Mouse (Mus musculus): ENCODE measurements around the gene Fastkd1.
A peak's percentile ranks its signal among the peaks of the same experiment; 100 is the strongest.
"Not testable (repeated sequence)": the region's sequence is repeated elsewhere in the genome, so short reads cannot be mapped to it uniquely, and the experiment has no call there.

Gene Fastkd1

DNA sequence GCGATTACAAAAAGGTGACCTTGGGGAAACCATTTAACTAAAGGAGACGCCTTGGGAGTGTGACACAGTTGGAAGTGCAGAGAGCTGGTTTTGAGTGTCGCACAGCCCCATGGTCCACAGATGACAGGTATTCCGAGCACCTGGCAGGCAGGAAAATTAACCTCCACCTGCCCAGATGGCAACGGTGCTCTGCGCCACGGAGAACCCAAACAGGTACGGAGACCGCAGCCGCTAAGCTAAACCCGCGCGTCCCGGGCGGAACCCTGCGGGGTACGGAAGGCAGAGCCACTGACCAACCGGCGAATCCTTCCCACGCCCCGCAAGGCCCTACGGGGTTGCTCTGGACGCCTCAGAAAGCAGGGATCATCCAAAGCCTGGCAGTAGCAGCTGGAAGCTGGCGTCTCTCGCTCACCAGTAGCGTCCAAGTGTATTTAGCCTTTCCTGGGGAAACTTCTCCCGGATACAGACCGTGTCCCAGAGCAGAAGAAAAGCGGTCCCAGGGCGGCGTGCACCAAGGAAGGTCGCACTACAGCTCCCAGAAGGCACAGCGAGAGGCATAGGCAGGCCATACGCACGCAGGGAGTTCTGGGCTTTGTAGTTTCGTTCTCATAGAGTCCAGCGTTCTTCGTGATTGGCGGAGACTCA is at the start of gene Fastkd1:
TSS of gene Fastkd1 (minus strand) at position 536 of the 645 bp plus-strand sequence.
- peak; percentile 85 to 88 for DNase-seq (ENCODE audit: low spot score in 2 of 2)

DNA sequence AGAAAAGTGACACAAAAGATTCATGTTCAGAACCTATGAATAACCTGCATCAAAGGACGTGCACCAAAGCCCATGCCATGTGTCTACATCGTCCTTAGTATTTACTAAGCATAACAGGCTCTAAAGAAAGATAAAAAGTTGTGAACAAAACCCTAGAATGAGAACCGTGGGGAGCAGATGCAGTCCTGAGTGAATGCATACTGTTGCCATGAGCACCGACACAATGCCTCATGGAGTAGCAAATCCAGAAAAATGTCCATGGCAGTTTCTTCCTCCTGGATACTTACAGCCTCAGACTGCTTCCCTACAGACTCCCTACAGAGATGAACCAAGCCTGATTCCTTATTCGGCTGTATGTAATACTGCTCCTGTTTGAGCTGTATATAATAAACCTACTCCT is 47.7 kb upstream of the Fastkd1 start:
- DNase-seq (ENCODE audit: low spot score in 2 of 2) = no peak

DNA sequence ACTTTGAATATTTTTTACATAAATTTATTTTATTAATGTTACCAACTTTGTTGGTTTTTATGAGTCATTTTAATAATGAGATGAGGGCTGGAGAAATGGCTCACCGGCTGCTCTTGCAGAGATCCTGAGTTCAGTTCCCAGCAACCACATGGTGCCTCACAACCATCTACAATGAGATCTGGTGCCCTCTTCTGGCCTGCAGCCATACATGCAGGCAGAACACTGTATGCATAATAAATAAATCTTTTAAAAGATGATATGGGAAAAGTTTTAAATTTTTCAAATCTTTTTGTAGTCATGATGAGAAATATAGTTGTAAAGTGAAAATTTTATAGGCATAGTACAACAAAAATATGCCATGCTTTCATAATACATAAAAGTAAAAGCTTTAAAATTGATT is 31.8 kb upstream of the Fastkd1 start:
- no peak for DNase-seq (ENCODE audit: low spot score in 2 of 2)

DNA sequence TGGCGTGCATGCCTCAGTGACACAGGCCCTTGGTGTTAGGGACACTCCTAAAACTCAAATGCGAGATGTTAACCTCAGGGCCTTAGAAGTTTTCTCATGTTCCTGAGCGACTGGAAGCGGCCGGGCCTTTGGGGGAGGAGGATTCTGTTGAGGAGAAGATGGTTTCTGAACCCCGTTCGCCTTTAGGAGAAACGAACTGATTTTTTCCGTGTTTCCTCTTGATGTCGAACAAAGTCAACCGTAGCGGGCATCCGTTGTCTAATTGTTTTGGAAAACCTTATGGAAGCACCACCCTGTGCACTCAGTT is 10.2 kb upstream of the Fastkd1 start:
- no peak for DNase-seq (ENCODE audit: low spot score in 2 of 2)

DNA sequence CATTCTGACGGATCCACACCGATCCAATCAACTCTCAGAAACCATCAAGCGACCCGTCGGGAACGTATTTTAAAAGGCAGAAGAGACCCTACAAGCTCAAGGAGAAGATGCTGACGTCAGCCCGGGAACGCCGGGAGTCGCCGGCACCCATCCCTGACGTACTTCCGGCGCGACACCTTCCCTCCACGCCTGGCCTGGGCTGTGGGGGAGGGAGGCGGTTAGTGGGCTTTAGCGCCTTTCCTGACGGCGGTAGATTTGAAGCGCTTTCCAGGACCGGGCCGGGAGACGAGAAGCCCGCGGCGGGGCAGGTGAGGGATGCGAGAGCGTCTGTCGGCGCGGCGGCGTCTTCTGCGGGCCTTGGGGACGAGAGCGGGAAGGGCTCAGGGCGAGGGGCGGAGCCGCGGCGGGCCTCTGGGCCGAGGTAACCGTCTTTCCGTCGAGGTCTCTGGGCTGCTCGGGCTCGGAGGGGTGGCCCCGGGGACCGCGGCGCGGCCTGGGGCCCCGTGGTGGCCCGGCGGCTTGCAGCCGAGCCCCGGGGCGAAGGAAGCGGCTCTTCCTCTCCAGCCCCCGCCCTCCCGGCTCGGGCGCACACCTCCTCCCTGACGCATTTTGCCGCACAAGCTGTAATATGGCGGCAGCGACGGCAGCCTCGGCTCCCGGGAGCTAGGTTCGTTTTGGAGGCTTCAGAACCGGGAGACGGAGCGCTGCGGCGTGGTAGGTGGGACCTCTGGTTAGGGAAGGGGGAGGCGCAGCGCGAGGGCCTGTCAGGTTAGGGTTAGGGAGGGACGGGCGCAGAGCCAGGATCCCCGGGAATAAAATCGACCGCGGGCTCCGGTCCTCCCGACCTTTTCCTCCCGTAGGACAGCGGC is 9.6 kb upstream of the Fastkd1 start:
- DNase-seq (ENCODE audit: low spot score in 2 of 2) = peak; percentile 85 to 88

DNA sequence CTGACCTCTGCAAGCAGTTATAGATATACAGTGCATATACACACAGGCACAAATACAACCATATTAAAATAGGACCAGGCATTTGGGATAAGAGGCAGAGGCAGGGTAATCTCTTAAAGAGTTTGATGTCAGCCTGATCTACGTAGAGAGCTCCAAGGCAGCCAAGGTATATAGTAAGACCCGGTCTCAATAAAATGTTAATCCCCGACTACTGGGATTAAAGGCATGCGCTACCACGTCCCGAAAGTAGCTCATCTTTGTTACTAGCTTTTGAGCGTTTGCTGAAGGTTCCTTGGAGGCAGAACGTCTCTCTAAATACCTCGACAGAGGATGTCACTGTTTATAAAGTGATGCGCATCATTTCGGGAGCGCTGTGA is 8.9 kb upstream of the Fastkd1 start, which contains the start of gene Ppig:
TSS of gene Ppig (plus strand) at position 273 of the 377 bp plus-strand sequence.
- DNase-seq (ENCODE audit: low spot score in 2 of 2) = no peak

DNA sequence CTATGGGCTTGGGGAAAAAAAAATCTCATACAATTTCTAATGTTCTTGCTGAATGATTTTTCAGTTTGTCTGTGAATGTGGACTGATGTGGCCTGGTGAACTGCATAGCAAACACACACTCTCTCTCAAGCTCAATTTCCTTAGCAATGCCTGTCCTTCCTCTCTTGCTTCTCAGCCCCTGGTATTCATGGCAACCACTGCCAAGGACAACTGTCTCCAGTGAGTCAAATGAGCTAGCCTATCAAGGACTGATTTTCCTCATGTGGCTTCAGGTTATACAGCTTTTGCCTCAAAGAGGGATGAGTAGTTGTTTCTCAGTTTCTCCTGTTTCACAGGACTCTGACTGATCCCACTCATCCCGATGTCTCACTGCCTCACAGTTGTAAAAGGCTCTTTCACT is 5.8 kb upstream of the Fastkd1 start:
- DNase-seq (ENCODE audit: low spot score in 2 of 2) = no peak

DNA sequence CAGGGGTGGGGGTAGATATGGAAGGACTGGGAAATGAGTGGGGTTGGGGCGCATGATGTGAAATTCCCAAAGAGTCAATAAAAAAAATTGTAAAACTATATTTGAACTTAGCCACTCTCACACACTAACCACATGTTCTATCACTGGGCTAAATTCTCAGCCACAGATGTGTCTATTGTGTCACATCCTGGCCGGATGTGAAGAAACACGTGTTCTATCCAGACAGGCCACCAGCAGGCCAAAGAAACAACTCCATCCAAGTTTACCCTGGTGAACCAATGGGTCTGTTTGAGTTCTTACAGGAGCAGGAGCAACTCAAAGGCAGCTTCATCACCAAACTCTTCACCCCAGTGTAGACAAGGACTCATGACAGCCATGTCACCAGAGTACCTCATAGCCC is 3.2 kb upstream of the Fastkd1 start:
- no peak for DNase-seq (ENCODE audit: low spot score in 2 of 2)

DNA sequence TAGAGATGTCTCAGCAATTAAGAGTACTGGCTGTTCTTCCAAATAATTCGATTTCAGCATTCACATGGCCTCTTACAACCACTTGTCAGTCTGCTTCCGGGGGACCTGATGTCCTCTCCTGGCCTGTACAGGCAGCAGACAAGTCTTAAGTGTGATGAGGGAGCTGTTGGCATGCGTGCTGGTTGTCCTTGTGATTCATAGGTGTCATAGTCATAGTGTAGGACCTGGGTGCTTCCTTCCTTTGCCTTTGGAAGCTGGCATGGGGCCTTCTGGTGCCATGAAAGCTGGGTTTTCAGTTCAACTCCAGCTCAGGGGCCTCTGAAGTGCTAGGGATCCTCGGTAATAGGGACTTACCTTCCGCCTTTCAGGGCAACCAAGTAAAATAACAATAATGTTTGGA is 810 bp upstream of the Fastkd1 start:
- no peak for DNase-seq (ENCODE audit: low spot score in 2 of 2)

DNA sequence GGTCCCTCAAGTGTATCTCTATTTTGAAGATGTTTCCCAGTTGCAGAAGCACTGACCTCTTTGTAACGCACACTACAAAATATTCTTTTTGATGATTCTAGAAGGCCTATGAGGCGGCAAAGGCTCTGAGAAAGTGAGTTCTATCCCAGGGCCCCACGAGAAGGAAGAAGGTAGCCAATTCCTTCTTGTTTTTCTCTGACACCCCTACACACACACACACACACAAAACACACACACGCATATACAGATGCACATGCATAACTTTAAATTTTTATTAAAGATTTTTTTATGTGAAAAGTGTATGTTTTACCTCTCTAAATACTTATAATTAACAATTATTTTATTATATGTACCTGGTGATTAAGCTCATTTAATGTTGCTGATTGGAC is 304 bp upstream of the Fastkd1 start:
- DNase-seq (ENCODE audit: low spot score in 2 of 2) = no peak

DNA sequence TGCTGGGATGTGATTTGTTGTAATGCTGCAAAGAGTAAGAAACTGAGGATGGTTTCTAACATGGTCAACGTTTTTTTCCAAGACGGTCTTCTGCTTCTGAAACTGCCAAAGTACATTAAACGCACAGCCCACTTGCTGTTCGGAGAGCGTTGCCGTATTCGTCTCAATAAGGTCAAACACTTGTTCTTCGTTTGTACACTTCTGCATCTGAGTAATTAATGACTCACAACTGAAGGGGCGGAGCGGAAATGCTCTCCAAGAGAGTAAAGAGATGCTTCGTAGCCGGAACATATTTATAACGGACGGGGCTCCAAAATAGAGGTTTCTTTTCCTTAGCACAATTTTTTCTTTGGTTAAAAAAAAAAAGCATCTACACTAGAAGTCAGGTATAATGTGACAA is 1.1 kb downstream of the Fastkd1 start:
- DNase-seq (ENCODE audit: low spot score in 2 of 2) = no peak

DNA sequence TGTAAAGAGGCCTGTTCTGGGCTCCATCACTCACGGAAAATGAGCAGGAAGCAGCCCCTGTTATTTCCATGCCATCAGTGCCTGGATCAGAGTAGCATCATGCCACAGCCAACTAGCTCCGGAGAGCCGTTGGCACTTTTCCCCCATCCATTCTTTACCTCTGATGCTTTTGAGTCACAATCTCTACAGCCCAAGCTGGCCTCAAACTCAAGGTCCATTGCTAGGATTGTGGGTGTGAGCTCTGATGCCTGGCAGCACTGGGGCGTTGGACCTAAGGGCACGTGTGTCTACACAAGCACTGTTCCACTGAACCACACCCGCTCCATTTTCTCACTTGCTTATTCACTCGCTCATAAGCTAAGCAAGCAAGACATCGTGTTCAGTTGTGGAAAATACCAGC is 12.9 kb downstream of the Fastkd1 start:
- no peak for DNase-seq (ENCODE audit: low spot score in 2 of 2)

DNA sequence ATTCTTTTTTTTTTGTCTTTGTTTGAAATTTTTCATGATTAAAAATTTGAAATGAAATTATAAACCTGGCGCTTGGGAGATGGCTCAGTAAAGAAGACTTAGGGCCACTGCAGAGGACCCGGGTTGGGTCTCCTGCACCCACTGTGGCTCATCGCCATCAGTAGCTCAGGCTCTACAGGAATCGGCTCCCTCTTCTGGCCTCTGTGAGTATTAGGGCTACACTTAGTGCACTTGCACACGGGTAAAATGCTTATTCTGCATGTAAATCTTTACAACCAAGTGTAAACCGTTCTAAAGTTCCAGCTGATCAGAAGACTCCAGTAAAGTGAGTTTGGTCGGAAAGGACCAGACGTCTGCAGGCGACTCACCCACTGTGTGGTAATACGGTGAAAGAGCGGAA is 19.8 kb downstream of the Fastkd1 start:
- DNase-seq (ENCODE audit: low spot score in 2 of 2) = no peak

DNA sequence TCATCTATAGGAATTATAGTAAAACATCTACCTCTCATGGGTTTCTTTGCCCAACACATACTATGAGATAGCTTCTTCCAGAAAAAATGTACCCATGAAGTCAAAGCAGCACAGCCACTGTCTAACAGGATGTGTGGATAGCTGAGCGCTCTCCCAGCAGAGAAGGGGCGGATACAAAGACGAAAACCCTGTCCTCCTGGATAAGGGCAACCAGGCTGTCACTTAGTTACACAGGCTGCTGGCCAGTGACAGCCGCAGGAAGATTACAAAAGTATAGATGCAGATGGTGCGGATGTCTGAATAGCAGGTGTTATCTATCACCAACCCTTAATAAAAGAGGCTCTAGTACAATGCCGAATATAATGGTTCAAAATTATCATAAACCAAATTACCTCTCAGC is 22.5 kb downstream of the Fastkd1 start:
- DNase-seq (ENCODE audit: low spot score in 2 of 2) = no peak

DNA sequence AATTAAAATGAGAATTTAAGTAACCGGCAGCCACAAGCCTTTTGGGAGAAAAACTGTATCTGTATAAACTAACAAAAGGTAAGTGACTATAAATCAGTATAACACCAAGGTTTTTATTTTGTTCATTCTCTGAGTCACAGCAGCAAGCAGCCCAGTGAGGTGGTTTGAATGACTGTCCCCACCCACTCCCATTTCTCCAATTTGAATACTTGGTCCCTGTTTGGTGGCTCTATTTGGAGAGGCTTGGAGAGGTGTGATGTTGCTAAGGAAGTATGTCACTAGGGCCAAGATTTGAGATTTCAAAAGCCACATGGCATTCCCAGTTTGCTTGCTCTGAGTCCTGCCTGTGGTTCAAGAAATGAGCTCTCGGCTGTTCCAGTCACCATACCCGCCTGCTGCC is 23.1 kb downstream of the Fastkd1 start:
- no peak for DNase-seq (ENCODE audit: low spot score in 2 of 2)

DNA sequence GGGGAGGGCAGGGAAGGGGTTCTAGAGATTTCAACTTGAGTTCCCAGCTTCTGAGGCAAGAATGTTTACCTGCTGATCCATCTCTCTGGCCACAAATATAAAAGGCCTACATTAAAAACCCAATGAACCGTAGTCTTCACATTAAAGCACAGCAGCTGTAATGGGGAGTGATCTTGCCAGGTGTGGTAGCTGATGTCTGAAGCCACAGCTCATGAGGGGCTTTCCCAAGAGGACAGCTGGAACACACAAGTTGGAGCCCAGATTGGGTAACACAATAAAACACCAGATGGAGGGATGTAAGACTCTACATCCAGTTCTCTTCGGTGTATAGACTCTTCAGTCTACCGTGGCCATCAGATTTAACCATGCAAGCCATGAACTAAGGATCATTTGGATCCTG is 28.8 kb downstream of the Fastkd1 start:
- DNase-seq (ENCODE audit: low spot score in 2 of 2) = no peak

DNA sequence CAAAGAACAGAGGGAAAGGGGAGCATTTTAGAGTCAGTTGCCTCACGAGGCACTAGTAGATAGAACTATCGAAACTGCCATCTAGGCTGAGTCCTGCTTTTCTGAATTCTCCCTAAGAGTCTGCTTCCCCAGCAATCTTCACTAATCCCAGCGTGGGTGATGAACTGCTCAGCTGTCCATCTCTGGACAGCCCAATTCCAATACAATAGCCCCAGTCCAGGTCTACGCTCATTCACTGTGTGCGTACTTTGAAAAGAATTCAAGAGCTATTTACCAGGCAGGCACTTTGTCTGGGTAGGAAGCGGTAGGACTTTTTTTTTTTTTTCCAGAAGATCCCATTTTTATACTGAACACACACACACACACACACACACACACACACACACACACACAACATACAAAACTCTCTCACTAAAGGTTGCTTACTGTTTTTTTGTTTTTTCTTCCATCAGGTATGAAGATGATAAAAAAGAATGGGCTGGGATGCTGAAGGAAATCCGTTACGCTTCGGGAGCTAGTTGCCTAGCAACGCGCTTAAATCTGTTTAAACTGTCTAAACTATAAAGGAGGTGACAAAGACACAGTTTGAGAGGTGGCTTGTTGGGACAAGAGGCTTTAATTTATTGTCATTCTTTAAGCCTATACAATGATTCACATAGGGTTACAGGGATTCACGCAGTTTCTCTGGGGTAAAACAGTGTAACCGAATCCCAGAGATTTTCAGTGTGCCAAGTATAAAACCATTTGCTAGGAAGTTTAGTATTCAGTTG is 30.1 kb downstream of the Fastkd1 start:
- no peak for DNase-seq (ENCODE audit: low spot score in 2 of 2)

DNA sequence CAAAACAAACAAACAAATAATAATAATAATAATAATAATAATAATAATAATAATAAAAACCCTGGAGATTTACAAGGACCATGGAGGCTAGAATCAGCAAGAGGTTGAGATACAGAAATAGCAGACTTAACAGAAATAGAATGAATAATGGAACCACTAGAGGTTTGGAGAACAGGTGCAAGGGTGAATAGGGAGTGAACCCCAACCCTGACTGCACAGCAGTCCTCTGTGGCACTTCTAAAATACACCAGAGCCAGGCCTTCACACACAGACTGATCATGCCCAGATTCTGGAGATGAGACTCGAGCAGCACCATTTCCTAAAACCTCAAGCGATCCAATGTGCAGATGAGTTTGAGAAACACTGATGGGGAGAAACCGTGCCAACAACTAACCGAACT is 31.4 kb downstream of the Fastkd1 start:
- no peak for DNase-seq (ENCODE audit: low spot score in 2 of 2)

DNA sequence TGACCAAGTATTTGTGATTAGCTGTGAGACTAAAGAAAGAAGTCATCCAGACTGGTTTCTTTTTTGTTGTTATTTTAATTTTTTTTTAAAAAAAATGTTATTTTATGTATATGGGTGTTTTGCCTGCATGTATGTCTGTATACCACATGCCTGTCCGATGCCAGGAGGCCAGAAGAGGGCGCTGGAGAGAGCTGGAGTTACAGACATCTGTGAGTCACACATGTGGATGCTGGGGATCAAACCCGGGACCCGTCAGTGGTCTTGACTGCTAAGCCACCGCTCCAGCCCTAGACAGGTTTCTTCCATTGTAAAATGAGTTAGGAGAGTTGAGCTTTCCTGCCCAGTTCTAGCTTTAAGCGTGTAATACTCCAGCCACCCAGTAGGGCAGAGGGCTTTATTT is 33.3 kb downstream of the Fastkd1 start:
- no peak for DNase-seq (ENCODE audit: low spot score in 2 of 2)

DNA sequence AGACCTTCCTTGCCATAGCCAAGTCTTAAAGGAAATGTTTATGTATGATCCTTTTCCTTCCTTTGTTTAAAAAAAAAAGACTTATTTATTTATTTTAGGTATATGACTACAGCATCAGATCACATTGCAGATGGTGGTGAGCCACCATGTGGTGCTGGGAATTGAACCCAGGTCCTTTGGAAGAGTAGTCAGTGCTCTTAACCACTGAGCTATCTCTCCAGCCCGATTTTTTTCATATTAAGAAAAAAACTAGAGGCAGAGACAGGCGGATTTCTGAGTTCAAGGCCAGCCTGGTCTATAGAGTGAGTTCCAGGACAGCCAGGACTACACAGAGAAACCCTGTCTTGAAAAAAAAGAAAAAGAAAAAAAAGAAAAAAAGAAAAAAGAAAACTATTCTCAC is 36.1 kb downstream of the Fastkd1 start:
- DNase-seq (ENCODE audit: low spot score in 2 of 2) = not testable (repeated sequence)

DNA sequence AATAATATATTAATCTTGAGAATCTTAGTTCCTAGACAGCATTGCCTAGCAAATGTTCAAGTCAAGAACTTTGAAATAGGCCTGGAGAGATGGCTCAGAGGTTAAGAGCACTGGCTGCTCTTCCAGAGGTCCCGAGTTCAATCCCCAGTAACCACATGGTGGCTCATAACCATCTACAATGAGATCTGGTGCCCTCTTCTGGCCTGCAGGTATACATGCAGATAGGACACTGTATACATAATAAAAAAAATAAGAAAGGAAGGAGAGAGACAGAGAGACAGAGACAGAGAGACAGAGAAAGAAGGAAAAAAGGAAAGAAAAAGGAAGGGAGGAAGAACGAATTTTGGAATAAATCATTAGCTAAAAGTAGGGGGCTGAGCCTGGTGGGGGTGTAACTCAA is 36.6 kb downstream of the Fastkd1 start:
- DNase-seq (ENCODE audit: low spot score in 2 of 2) = no peak

DNA sequence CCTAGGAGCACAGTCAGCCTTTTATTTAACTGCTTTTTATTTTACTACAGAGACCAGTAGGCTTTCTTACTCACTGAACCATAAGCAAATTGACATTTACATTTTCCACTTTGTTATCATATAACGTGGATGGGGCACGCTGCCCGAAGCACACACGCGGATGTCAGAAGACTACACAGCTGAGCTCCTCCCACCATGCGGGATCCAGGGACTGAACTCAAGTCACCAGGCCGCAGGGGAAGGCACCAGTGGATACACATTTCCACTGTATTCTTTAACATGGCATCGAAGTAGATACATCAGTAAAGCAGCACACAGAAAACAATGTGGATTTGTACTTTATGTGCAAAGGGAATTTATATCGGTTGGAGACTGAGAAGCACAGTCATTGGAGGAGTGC is 38.0 kb downstream of the Fastkd1 start:
- no peak for DNase-seq (ENCODE audit: low spot score in 2 of 2)

DNA sequence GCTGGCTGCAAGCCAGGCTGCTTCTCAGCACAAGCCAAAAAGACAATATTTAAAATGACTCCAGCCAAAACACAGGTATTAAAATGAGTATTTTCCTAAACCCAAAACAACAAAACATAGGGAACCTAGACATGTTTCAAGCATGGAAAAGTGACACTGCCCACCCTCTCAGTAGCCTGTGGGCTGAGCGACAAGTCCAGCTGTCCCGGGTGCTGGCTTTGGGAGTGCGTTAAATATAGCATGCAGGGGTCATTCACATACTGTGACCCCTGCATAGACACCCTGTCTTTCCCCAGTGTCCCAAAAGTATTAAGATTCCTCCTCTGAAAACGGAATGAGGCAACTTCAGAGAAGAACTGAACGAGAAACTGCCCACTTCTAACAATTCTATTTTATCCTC is 39.6 kb downstream of the Fastkd1 start:
- no peak for DNase-seq (ENCODE audit: low spot score in 2 of 2)
